Mouse (Mus musculus): ENCODE measurements at regions not wholly inside any gene's neighbourhood (a gene's known extent, or its start where the extent isn't known, plus 50 kb on each side); places are given as distances from the start of the nearest gene placed in this dataset.

DNA sequence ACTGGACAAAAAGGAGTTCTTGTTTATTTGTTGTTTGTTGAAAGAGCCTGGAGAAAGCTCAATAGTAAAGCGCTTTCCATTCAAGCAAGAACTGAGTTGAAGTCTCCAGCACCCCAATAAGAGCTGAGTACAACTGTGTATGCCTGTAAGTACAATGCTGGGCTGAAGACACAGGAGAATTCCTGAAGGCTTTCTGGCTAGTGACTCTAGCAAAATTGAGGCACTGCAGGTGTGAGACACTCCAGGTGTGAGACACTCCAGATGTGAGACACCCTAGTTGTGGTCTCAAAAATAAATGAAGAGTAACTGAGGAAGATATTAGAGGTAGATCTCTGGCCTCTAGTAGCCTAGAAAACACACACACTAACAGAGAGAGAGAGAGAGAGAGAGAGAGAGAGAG lies 682.5 kb downstream of the Kcnj2 start:
- Histone ChIP-seq H3K9me3 (no peaks in the 10 kb centered on the region), H3K4me1 (replicated peaks) (no peaks in the 10 kb centered on the region), H3K9ac (no peak overlapping the region), H3K27ac (replicated peaks) (no peak overlapping the region), H3K27me3 (no peaks in the 10 kb centered on the region), H3K36me3 (no peaks in the 10 kb centered on the region), H3K4me3 (no peak overlapping the region), H3K4me2 (no peak overlapping the region)
- ATAC-seq (ENCODE audit: low read depth): no peak
- WGBS: 92% methylated on average over 1 of the region's 1 CpGs

DNA sequence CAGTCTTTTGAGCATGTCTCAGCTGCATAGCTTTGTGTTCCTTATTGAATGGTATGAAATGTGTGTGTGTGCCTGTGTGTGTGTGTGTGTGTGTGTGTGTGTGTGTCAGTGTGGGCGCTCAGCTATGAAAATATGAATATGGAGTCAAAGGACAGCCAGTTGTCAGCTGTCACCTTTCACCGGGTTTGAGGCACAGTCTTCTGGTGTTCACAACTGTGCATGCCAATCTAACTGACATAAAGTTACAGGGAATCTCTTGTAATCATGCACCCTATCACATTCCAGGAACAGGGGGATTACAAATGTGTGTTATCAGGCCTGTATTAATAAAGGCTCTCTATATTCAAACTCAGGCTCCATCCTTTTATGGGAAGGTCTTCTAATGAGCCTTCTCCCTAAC lies 688.8 kb downstream of the Kcnj2 start:
- no peak overlapping the region for H3K9ac ChIP-seq
- 90% methylated on average over 2 of the region's 2 CpGs for WGBS
- H3K27ac ChIP-seq (replicated peaks): no peak overlapping the region
- no peak overlapping the region for H3K4me2 ChIP-seq
- no peaks in the 10 kb centered on the region for H3K4me1 ChIP-seq (replicated peaks)
- no peaks in the 10 kb centered on the region for H3K9me3 ChIP-seq
- H3K36me3 ChIP-seq: no peaks in the 10 kb centered on the region
- no peak overlapping the region for H3K4me3 ChIP-seq
- no peaks in the 10 kb centered on the region for H3K27me3 ChIP-seq
- no peak for ATAC-seq (ENCODE audit: low read depth)

DNA sequence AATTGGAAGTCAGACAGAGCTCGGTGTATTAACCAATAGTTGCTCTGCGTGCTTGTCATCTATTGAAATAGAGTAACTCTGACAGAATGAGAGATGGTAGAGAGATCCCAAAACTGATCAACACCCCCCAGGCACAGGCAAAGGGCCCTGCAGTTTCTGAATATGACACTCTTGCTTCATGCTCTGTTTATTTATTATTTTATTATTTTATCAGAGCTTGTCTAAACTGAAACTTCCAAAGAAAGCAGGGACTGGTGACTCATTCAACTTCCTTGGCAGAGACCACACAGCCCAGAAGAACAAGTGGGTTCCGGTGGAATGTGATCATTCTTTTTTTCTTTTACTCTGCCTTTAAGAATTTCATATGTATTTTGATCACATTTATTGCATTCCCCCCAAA lies 697.1 kb downstream of the Kcnj2 start:
- Histone ChIP-seq H3K4me1 (replicated peaks) (0 out of 2 replicates have a peak, but pooled peaks cover 6% of the 10 kb centered on the region), H3K27me3 (no peaks in the 10 kb centered on the region), H3K9me3 (no peaks in the 10 kb centered on the region), H3K9ac (no peak overlapping the region), H3K27ac (replicated peaks) (no peak overlapping the region), H3K4me2 (no peak overlapping the region), H3K36me3 (no peaks in the 10 kb centered on the region), H3K4me3 (no peak overlapping the region)
- no peak for ATAC-seq (ENCODE audit: low read depth)
- 88% methylated on average over 3 of the region's 3 CpGs for WGBS

GRCm38 (mm10) chr11:111766371-111767011 lies 700.5 kb downstream of the Kcnj2 start:
- no peak overlapping the region for H3K4me3 ChIP-seq
- H3K36me3 ChIP-seq: no peaks in the 10 kb centered on the region
- no peaks in the 10 kb centered on the region for H3K27me3 ChIP-seq
- H3K4me2 ChIP-seq: no peak overlapping the region
- peak overlapping the region; percentile 34; the same call in 1 of the 2 replicates for H3K27ac ChIP-seq (replicated peaks)
- H3K9me3 ChIP-seq: no peaks in the 10 kb centered on the region
- 0 out of 2 replicates have a peak, but pooled peaks cover 6% of the 10 kb centered on the region for H3K4me1 ChIP-seq (replicated peaks)
- WGBS: 19% methylated on average over 6 of the region's 6 CpGs
- H3K9ac ChIP-seq: no peak overlapping the region
- no peak for ATAC-seq (ENCODE audit: low read depth)

- Histone ChIP-seq H3K4me3 (no peak overlapping the region), H3K9ac (no peak overlapping the region), H3K4me2 (no peak overlapping the region), H3K4me1 (replicated peaks) (0 out of 2 replicates have a peak, but pooled peaks cover 6% of the 10 kb centered on the region), H3K27me3 (no peaks in the 10 kb centered on the region), H3K36me3 (no peaks in the 10 kb centered on the region), H3K27ac (replicated peaks) (no peak overlapping the region), H3K9me3 (no peaks in the 10 kb centered on the region)
- 58% methylated on average over 1 of the region's 1 CpGs for WGBS
- no peak for ATAC-seq (ENCODE audit: low read depth)
These were observed 701.0 kb downstream of the Kcnj2 start for GRCm38 (mm10) chr11:111767012-111767392.

DNA sequence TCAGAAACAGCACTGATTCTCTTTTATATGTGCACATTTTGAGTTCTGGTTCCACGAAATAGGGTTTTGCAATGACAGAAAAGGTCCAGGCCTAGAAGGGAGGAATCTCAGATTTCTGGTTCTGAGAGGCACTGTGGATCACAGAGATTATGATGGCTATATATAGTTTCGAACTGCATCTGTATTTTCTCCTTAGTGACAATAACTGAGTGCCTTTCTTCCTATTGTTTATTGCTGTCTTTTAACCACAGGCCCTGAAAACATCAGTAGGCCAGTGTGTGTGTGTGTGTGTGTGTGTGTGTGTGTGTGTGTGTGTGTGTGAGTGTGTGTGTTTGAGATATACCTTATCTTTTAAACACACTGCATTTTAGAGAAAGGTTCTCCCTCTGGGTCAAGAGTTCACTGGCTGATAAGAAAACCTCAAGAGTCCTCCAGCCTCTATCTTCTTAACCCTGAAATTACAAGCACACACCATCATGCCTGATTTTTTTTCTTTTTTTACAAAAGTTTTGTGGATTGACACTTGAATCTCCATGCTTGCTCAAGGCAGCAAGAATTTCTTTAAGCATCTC lies 708.2 kb downstream of the Kcnj2 start:
- WGBS: 88% methylated on average over 2 of the region's 2 CpGs
- no peaks in the 10 kb centered on the region for H3K9me3 ChIP-seq
- H3K36me3 ChIP-seq: no peaks in the 10 kb centered on the region
- ATAC-seq (ENCODE audit: low read depth): no peak
- no peak overlapping the region for H3K9ac ChIP-seq
- H3K27me3 ChIP-seq: no peaks in the 10 kb centered on the region
- no peak overlapping the region for H3K27ac ChIP-seq (replicated peaks)
- no peak overlapping the region for H3K4me2 ChIP-seq
- no peak overlapping the region for H3K4me3 ChIP-seq
- H3K4me1 ChIP-seq (replicated peaks): no peaks in the 10 kb centered on the region; the same call in 1 of the 2 replicates

DNA sequence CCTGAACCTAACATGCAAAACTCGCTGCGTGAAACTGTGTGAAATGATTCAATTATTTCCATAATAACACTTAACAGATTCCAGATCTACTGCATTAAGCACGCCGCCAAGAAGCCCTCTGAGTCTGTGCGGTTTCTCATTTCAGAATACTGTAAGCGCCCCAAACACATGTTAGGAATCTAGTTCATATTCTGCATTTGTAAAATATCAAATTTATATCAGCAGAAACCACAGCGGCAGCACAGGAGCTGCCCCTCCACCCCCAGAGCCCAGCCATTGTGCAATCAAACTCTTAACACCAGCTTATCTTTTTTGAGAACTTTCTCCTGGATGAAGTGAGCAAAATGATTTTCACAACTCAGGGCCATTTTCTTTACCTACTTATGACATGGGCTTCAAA lies 715.4 kb downstream of the Kcnj2 start:
- WGBS: 77% methylated on average over 7 of the region's 7 CpGs
- H3K4me2 ChIP-seq: no peak overlapping the region
- no peak for ATAC-seq (ENCODE audit: low read depth)

DNA sequence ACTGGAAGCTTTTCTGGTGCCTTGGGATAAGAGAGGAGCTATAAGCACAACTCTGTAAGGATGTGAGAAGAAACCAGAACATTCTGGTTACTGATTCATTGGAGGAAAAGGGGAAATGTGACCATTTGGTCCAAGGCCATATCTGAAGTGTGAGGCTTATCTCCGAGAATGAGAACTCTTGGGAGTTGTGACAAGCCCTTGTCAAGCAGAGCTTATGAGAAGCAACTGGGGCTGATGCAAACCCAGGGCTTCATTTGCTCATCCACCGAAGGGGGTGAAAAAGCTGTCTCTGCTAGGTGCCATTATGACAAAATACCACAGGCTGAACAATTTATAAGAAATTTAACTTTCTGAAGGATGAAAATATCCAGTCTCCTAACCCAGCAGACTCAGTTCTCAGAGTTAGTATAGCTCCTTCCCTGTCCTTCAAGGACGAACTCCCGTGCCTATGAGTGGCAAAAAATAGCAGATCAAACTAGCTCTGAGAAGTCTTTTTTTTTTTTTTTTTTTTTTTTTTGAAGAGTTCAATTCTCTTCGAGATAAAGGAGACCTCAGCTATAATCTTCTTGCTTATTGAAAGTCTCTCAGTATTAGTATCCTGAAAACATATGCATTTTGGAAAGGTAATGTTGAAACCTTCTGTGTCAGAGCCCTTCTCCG lies 725.4 kb downstream of the Kcnj2 start:
- H3K27me3 ChIP-seq: no peaks in the 10 kb centered on the region
- no peak for ATAC-seq (ENCODE audit: low read depth)
- H3K4me2 ChIP-seq: no peak overlapping the region
- H3K4me3 ChIP-seq: no peak overlapping the region
- H3K9ac ChIP-seq: no peak overlapping the region
- H3K4me1 ChIP-seq (replicated peaks): no peaks in the 10 kb centered on the region
- no peak overlapping the region for H3K27ac ChIP-seq (replicated peaks)
- H3K36me3 ChIP-seq: no peaks in the 10 kb centered on the region
- H3K9me3 ChIP-seq: no peaks in the 10 kb centered on the region
- 85% methylated on average over 6 of the region's 6 CpGs for WGBS

More for the DNA sequence above, 715.4 kb downstream of the Kcnj2 start:
- Histone ChIP-seq H3K4me1 (replicated peaks) (no peaks in the 10 kb centered on the region; the same call in 1 of the 2 replicates), H3K27me3 (no peaks in the 10 kb centered on the region), H3K36me3 (no peaks in the 10 kb centered on the region), H3K27ac (replicated peaks) (no peak overlapping the region), H3K9ac (no peak overlapping the region), H3K9me3 (no peaks in the 10 kb centered on the region), H3K4me3 (no peak overlapping the region)

GRCm38 (mm10) chr11:111801033-111801432 lies 735.1 kb downstream of the Kcnj2 start:
- Histone ChIP-seq H3K4me2 (no peak overlapping the region), H3K4me1 (replicated peaks) (no peaks in the 10 kb centered on the region), H3K27me3 (no peaks in the 10 kb centered on the region), H3K36me3 (no peaks in the 10 kb centered on the region), H3K9me3 (no peaks in the 10 kb centered on the region), H3K4me3 (no peak overlapping the region), H3K9ac (no peak overlapping the region), H3K27ac (replicated peaks) (no peak overlapping the region)
- no peak for ATAC-seq (ENCODE audit: low read depth)
- WGBS: 84% methylated on average over 3 of the region's 3 CpGs

DNA sequence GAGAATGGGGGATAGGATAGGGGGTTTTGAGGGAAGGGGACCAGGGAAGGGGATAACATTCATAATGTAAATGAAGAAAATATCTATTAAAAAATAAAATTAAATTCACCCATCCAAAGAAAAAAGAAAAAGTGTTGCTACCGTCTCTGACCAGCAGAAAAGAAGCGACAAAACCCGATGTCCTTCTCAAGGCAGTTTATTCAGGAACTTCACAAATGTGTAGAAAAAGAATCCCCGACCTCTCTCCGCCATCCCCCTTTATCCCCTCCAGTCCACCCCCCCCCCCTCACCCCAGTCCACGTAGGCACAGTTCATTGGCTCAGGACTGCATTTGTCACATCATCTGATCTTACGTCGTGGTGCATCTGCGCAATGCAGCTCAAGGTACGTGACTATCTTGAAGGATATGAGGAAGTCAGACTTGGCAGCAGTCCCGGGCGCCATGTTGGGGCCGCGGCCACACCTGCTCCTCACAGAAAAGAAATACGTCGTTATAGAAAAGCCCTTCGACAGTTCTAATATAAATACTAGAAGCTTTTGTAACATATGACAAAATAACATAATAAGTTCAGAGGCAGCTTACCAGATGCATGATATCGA lies 750.3 kb downstream of the Kcnj2 start:
- H3K36me3 ChIP-seq: no peaks in the 10 kb centered on the region
- H3K27ac ChIP-seq (replicated peaks): no peak overlapping the region
- no peaks in the 10 kb centered on the region for H3K27me3 ChIP-seq
- no peak overlapping the region for H3K4me3 ChIP-seq
- 94% methylated on average over 18 of the region's 18 CpGs for WGBS
- no peak for ATAC-seq (ENCODE audit: low read depth)
- H3K9me3 ChIP-seq: no peaks in the 10 kb centered on the region
- H3K4me2 ChIP-seq: no peak overlapping the region
- H3K4me1 ChIP-seq (replicated peaks): peaks cover 43% of the 10 kb centered on the region
- no peak overlapping the region for H3K9ac ChIP-seq

- peak overlapping the region; percentile 75 for H3K27ac ChIP-seq (replicated peaks)
- peak; percentile 50; the same call in 1 of the 2 replicates for ATAC-seq (ENCODE audit: low read depth)
- WGBS: 3% methylated on average over 10 of the region's 10 CpGs
These were observed 752.2 kb downstream of the Kcnj2 start for GRCm38 (mm10) chr11:111818124-111818523.

DNA sequence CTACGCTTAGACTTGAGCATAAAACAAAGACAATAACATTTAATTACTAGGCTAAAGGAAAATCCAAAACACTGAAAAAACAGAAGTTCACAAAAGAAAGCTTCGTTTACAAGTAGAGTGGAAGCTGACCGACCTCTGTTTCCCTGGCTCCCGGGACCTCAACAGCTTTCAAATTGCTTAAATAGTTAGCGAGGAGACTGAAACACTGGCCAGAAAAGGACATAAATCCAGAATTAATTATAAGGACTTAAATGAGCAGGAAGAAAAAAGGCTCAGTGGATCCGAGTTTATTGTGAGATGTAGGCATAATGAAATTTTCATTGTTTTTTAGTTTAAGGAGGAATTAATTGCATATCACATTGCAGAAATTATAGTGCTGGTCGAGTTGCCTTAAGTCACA lies 754.4 kb downstream of the Kcnj2 start:
- Histone ChIP-seq H3K4me2 (no peak overlapping the region), H3K27ac (replicated peaks) (no peak overlapping the region)
- no peak for ATAC-seq (ENCODE audit: low read depth)

More at GRCm38 (mm10) chr11:111818124-111818523, 752.2 kb downstream of the Kcnj2 start:
- Histone ChIP-seq H3K9ac (0 out of 2 replicates have a peak overlapping the region, but pooled peaks have one; percentile 17), H3K4me2 (peak overlapping the region; percentile 39), H3K9me3 (no peaks in the 10 kb centered on the region), H3K4me1 (replicated peaks) (peaks cover 38% of the 10 kb centered on the region), H3K4me3 (no peak overlapping the region), H3K27me3 (no peaks in the 10 kb centered on the region), H3K36me3 (no peaks in the 10 kb centered on the region)

More for the DNA sequence above, 754.4 kb downstream of the Kcnj2 start:
- Histone ChIP-seq H3K9ac (no peak overlapping the region), H3K9me3 (no peaks in the 10 kb centered on the region), H3K4me1 (replicated peaks) (peaks cover 38% of the 10 kb centered on the region), H3K4me3 (no peak overlapping the region), H3K36me3 (no peaks in the 10 kb centered on the region), H3K27me3 (no peaks in the 10 kb centered on the region)
- WGBS: 24% methylated on average over 7 of the region's 7 CpGs
